Mouse (Mus musculus): Measurements from ENCODE around the gene Rdh12. TPM values are rescaled to one million over a fixed set of nuclear protein-coding genes. Genes with fewer than 3 reads are reported as not detected.

The Rdh12 gene
- polyA plus RNA-seq, 1 experiment from 2014 or later, result 1.8 TPM

DNA sequence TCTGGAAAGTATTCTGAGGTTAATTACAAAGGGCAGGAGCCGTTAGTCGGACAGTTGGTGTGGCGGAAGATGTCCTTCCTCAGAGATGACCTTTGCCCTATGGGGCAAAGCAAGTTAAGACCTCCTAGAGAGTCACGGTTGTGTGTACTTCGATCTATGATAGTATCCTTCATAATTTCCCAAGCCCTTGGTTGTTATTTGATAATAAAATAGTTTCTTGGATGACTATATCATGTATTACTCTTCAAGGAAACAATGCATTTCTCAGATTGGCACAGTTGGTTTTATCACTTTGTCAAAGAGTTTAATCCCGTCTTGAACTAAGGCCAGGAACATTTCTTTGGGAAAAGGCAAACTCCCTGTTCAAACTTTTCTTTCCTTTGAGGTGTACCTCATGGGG, 16.5 kb upstream of the Rdh12 start, which contains the start of gene Rdh11:
TSS of gene Rdh11 (minus strand) at position 101 of the 400 bp plus-strand sequence.
- ATAC-seq, result no peak
- TF ChIP-seq CTCF (IDR thresholded peaks at IDR 0.05; ENCODE audit: low read depth), result no peak
- no peak for TF ChIP-seq EP300 (IDR thresholded peaks at IDR 0.05; ENCODE audit: low read depth)
- Histone ChIP-seq H3K27me3 (ENCODE audit: insufficient read depth, low read length) (no peaks in the 10 kb centered on the region), H3K36me3 (replicated peaks; ENCODE audit: insufficient read depth, low read length) (peaks cover 15% of the 10 kb centered on the region), H3K9me3 (ENCODE audit: low read length) (no peaks in the 10 kb centered on the region), H3K9ac (replicated peaks) (peak within 1 kb of the TSS; percentile 70), H3K4me3 (ENCODE audit: low read depth, low read length) (peak within 1 kb of the TSS; percentile 74), H3K4me1 (ENCODE audit: insufficient read depth) (peaks cover 15% of the 10 kb centered on the region), H3K4me2 (ENCODE audit: low read depth, low read length) (peak within 1 kb of the TSS; percentile 93), H3K27ac (ENCODE audit: low read depth) (peak within 1 kb of the TSS; percentile 80)
- WGBS (ENCODE audit: insufficient replicate concordance), result 61% methylated on average over 6 of the region's 6 CpGs
- DNase-seq, result no peak

- WGBS (ENCODE audit: insufficient replicate concordance), result 0% methylated on average over 3 of the region's 3 CpGs
- ATAC-seq, result no peak
- Histone ChIP-seq H3K4me2 (ENCODE audit: low read depth, low read length) (no peak overlapping the region), H3K27me3 (ENCODE audit: insufficient read depth, low read length) (no peaks in the 10 kb centered on the region), H3K4me3 (ENCODE audit: low read depth, low read length) (no peak overlapping the region), H3K9me3 (ENCODE audit: low read length) (no peaks in the 10 kb centered on the region), H3K9ac (replicated peaks) (no peak overlapping the region), H3K4me1 (ENCODE audit: insufficient read depth) (peaks cover 15% of the 10 kb centered on the region), H3K36me3 (replicated peaks; ENCODE audit: insufficient read depth, low read length) (peaks cover 4% of the 10 kb centered on the region; the same call in 1 of the 2 replicates), H3K27ac (ENCODE audit: low read depth) (no peak overlapping the region)
- TF ChIP-seq EP300 (IDR thresholded peaks at IDR 0.05; ENCODE audit: low read depth) (no peak), CTCF (IDR thresholded peaks at IDR 0.05; ENCODE audit: low read depth) (peak; percentile 86)
- DNase-seq, result peak; percentile 78
Measured at GRCm38 (mm10) chr12:79193441-79193840, 15.3 kb upstream of the Rdh12 start.

- Histone ChIP-seq H3K36me3 (replicated peaks; ENCODE audit: insufficient read depth, low read length) (no peaks in the 10 kb centered on the region), H3K9ac (replicated peaks) (no peak overlapping the region), H3K4me2 (ENCODE audit: low read depth, low read length) (no peak overlapping the region), H3K27ac (ENCODE audit: low read depth) (no peak overlapping the region), H3K4me3 (ENCODE audit: low read depth, low read length) (no peak overlapping the region), H3K4me1 (ENCODE audit: insufficient read depth) (peaks cover under 1% of the 10 kb centered on the region; the same call in 1 of the 2 replicates), H3K9me3 (ENCODE audit: low read length) (no peaks in the 10 kb centered on the region), H3K27me3 (ENCODE audit: insufficient read depth, low read length) (no peaks in the 10 kb centered on the region)
- TF ChIP-seq EP300 (IDR thresholded peaks at IDR 0.05; ENCODE audit: low read depth) (no peak), CTCF (IDR thresholded peaks at IDR 0.05; ENCODE audit: low read depth) (no peak)
- ATAC-seq, result no peak
- 79% methylated on average over 5 of the region's 5 CpGs for WGBS (ENCODE audit: insufficient replicate concordance)
- DNase-seq, result no peak
Measured at GRCm38 (mm10) chr12:79197105-79197504, 11.6 kb upstream of the Rdh12 start.

GRCm38 (mm10) chr12:79201882-79202281, 6.8 kb upstream of the Rdh12 start:
- Histone ChIP-seq H3K4me3 (ENCODE audit: low read depth, low read length) (no peak overlapping the region), H3K4me2 (ENCODE audit: low read depth, low read length) (no peak overlapping the region), H3K4me1 (ENCODE audit: insufficient read depth) (no peaks in the 10 kb centered on the region), H3K9me3 (ENCODE audit: low read length) (no peaks in the 10 kb centered on the region), H3K27me3 (ENCODE audit: insufficient read depth, low read length) (no peaks in the 10 kb centered on the region), H3K36me3 (replicated peaks; ENCODE audit: insufficient read depth, low read length) (no peaks in the 10 kb centered on the region), H3K27ac (ENCODE audit: low read depth) (no peak overlapping the region), H3K9ac (replicated peaks) (no peak overlapping the region)
- WGBS (ENCODE audit: insufficient replicate concordance), result 34% methylated on average over 3 of the region's 3 CpGs
- no peak for DNase-seq
- no peak for ATAC-seq
- TF ChIP-seq CTCF (IDR thresholded peaks at IDR 0.05; ENCODE audit: low read depth) (no peak), EP300 (IDR thresholded peaks at IDR 0.05; ENCODE audit: low read depth) (no peak)

GRCm38 (mm10) chr12:79211447-79211846, 2.7 kb downstream of the Rdh12 start:
- no peak overlapping the region for H3K27ac ChIP-seq (ENCODE audit: low read depth)

DNA sequence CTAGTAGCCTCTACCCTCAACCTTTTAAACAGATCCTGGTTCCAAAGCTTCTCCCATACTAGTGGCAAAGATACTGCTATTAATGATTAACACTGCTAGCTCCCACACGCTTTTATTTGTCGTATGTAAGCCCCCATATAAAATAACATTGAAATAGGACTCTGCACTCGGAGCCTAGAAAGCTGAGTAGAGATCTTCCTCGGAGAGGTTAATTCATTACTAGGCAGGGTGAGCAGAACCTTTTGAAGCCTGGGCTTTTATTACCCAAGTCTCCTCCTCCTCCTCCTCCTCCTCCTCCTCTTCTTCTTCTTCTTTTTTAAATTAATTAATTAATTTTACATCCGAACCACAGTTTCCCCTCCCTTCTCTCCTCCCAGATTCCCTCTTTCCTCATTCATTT, 8.8 kb downstream of the Rdh12 start:
- no peak for ATAC-seq
- Histone ChIP-seq H3K4me1 (ENCODE audit: insufficient read depth) (no peaks in the 10 kb centered on the region), H3K9me3 (ENCODE audit: low read length) (no peaks in the 10 kb centered on the region), H3K9ac (replicated peaks) (no peak overlapping the region), H3K4me3 (ENCODE audit: low read depth, low read length) (no peak overlapping the region), H3K36me3 (replicated peaks; ENCODE audit: insufficient read depth, low read length) (no peaks in the 10 kb centered on the region), H3K27me3 (ENCODE audit: insufficient read depth, low read length) (no peaks in the 10 kb centered on the region), H3K4me2 (ENCODE audit: low read depth, low read length) (no peak overlapping the region), H3K27ac (ENCODE audit: low read depth) (no peak overlapping the region)
- TF ChIP-seq EP300 (IDR thresholded peaks at IDR 0.05; ENCODE audit: low read depth), result no peak
- no peak for TF ChIP-seq CTCF (IDR thresholded peaks at IDR 0.05; ENCODE audit: low read depth)
- DNase-seq, result no peak
- WGBS (ENCODE audit: insufficient replicate concordance), result 52% methylated on average over 5 of the region's 5 CpGs

More at GRCm38 (mm10) chr12:79211447-79211846, 2.7 kb downstream of the Rdh12 start:
- DNase-seq (no peak), ATAC-seq (no peak)
- Histone ChIP-seq H3K9me3 (ENCODE audit: low read length) (no peaks in the 10 kb centered on the region), H3K4me2 (ENCODE audit: low read depth, low read length) (no peak overlapping the region), H3K36me3 (replicated peaks; ENCODE audit: insufficient read depth, low read length) (no peaks in the 10 kb centered on the region), H3K4me1 (ENCODE audit: insufficient read depth) (peaks cover 9% of the 10 kb centered on the region; the same call in 1 of the 2 replicates), H3K9ac (replicated peaks) (no peak overlapping the region), H3K27me3 (ENCODE audit: insufficient read depth, low read length) (no peaks in the 10 kb centered on the region), H3K4me3 (ENCODE audit: low read depth, low read length) (no peak overlapping the region)
- WGBS (ENCODE audit: insufficient replicate concordance), result 89% methylated on average over 8 of the region's 8 CpGs
- TF ChIP-seq CTCF (IDR thresholded peaks at IDR 0.05; ENCODE audit: low read depth) (no peak), EP300 (IDR thresholded peaks at IDR 0.05; ENCODE audit: low read depth) (no peak)
